Mouse (Mus musculus): ENCODE measurements around the gene Creld2.

DNA sequence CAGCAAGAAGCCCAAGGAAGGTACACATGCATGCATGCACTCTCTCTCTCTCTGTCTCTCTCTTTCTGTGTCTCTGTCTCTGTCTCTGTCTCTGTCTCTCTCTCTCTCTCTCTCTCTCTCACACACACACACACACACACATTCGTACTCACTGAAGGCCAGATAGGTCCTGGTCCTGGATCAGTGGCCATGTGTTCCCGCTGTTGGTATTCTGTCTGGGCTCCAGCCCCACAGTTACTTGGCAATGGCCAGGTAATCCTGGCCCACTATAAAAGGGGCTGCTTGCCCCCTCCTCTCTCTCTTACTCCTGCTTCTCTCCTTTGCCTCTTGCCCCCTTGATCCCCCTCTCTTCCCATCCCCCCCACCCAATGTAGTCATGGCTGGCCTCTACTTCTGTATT is 21.7 kb downstream of the Creld2 start:
- TF ChIP-seq CTCF (IDR thresholded peaks at IDR 0.05; ENCODE audit: control insufficient read depth, insufficient read depth, low read length) = no peak
- no peak for TF ChIP-seq POLR2A (IDR thresholded peaks at IDR 0.05; ENCODE audit: borderline replicate concordance, control insufficient read depth, low read depth, low read length)

Data from bone marrow, adult 2 months (tissue).